Mouse (Mus musculus): ENCODE measurements at regions not wholly inside any gene's neighbourhood (a gene's known extent, or its start where the extent isn't known, plus 50 kb on each side); places are given as distances from the start of the nearest gene placed in this dataset.
A peak's percentile ranks its signal among the peaks of the same experiment; 100 is the strongest.

DNA sequence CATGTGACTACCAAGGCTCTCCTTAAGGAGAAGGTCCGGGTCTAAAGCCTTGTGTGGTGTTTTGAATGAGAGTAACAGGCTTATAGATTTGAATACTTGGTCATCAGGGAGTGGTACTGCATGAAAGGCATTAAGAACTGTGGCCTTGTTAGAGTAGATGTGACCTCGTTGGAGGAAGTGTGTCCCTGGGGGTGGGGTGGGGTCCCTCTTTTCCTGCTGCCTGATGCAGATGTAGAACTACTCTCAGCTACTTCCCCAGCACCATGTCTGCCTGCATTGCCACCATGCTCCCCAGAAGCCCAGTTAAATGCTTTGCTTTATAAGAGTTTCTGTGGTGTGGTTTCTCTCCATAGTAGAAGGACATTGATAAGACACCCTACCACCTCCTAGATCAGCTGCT lies 367.9 kb downstream of the Cbln4 start:
- DNase-seq, result no peak

DNA sequence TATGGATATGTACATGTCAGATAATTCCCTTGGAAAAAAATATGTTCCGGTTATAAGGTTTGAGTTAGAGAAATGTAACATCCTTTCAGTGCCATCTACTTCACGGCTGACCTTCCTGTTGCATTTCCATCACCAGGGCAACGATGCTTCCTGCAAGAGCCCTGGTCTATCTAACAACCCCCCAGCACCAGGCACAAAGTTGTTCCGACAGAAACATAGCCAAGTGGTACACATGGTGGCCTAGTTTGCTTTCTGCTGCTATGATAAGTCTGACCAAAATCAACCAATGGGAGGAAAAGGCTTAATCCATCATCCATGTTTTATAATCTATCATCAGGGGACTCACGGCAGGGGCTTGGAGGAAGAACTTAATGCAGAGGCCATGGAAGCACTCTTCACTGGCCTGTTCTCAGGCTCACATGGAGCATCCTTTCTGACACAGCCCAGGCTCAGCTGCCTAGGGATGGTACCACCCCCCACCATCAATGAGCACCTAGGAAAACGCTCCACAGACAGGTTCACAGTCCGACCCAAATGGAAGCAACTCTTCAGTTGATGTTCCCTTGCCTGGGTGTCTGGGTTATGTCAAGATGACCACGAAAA lies 372.2 kb downstream of the Cbln4 start:
- no peak for DNase-seq

DNA sequence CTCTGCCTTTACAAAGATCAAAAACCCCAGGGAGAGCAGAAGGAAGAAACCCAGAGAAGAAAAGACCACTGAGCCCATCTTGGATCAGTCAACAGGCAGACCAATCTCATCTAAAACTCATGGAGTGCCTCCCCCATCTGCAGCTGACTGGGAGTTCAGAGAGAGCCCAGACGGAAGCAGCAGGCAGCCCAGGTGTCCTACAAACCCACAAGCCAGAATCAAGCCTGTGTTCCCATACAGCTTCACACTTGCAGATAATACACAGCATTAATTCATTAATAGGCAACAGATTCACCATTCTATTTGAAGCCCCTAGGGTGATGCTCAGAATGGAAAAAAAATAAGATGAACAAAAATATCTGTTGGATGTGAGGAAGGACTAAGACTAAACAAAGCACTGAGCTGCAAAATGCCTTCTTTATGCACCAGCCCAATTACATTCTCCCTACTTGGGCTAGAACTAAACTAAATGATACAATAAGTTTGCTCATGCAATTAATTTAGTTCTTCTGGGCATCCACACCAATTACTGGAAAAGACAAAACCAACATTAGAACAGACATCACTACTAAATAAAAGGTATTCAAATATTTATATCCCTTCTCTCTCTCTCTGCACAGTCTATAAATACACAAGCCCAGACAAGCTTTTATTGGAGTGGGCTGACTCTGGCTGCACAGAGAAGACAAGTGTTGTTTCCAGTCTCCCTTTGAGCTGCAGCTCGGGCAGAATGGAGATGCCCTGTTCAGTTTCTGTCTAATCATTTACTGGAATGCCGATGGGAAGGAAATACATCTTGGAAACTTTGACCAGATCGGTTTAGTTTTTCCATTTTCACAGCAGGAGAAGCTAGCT lies 374.2 kb downstream of the Cbln4 start:
- no peak for DNase-seq

DNA sequence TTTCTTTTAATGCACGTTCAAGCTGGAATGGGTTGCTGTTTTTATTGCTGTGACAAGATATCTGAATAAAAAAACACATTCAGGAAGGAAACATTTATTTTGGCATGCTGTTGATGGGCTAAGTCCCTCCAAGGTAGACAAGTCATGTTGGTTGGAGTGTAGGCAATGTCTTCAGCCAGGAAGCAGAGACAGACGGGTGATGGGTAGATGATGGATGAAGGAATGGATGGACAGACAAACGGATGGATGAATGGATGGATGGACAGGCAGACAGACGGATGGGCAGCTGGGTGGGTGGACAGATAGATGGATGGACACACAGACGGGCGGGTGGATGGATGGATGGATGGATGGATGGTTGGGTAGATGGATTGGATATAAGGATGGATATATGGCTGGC lies 380.7 kb downstream of the Cbln4 start:
- no peak for DNase-seq

DNA sequence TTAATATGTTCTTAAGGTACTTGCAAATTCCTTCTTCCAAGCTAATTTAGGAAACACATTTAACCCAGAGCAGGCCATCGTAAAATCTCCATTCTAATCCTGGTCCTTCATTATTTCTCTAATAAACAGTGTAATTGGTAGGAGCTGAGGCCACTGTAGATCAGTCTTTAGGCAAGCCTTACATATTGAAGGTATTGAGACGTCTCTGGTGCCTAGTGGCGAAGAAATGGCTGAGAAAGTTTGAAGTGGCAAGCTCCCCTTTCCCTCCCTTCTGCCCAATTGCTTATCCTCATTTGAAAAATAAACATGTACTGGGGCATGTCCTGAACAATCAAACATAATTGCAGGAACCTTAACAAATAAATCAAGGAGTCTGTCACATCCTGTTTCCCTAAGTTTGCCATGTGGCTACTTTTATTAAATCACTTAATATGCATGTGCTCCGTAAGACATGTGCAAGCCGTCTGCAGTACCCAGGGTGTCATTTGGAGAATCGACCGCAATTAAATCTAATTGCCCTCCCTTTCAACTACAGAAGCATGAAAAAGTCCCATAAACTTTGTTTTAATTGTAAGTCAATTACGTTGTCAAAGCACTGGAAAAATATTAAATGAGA lies 381.3 kb downstream of the Cbln4 start:
- DNase-seq, result no peak

DNA sequence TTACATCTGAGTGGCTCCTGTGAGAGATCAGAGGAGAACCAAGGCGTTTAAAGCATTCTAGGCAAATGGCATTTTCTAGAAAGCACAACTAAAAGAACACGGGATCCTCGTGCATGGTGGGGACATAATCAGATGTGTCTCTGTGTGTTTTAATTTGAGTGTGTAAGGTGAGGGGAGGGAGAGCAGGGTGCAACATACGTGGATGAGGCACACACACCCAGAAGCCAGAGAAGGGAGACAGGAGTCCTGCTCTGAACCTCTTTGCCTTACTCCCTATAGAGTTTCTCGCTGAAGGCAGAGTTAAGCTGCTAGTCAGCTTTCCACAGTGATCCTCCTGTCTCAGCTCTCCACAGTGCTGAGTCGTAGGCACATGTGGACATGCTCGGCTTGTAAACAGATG lies 386.1 kb downstream of the Cbln4 start:
- no peak for DNase-seq

DNA sequence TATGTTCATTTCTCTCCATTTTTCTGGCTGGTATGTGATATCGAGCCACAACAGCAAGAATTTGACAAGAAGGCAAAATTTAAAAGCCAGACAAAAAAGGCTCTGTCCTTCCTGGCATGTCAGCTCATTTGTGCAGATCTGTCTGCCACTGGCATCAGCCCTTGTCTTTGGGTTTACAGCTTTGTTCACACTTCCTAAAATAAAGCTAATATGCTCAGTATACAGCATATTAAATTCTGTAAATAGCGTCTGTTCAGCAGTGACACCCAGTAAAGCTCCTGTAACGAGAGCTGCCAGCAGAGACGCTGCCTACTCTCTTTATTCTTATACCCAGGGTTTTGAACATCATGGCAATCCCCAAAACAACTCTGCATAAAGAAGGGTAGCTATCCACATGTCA lies 401.5 kb downstream of the Cbln4 start:
- no peak for DNase-seq

DNA sequence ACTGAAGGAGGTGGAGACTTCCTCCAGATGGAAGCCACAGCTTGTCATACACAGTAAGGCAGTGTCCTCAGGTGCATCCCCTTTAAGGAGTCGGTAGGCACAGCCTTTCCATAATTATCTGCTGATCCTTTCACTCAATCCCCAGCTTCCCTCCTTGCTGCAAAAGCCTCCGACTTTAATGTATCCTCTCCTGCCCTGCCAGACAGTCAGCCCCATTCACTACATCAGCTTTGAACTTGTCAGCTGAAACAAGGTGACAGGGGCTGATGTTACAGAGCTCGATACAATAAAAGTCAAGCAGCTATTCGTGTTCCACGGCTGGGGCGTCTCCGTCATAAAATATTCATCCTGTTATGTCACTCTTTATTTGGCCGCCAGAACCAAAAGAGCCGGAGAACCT lies 402.8 kb downstream of the Cbln4 start:
- no peak for DNase-seq

DNA sequence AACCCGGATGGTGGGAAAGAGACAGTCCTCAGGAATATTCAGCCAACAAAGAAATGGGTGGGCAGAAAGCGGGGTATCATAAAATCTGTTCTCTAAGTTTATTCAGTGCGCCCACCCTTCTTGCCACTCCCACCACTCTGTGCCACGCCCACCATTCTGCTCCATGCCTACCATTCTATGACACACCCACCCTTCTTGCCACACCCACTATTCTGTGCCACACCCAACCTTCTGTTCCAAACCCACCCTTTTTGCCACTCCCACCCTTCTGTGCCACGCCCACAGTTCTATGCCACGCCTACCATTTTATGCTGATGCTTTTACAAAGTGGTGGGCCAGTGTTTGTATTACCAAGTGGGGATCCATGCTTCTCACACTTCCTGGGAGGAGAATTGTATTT lies 404.3 kb downstream of the Cbln4 start:
- DNase-seq, result no peak

DNA sequence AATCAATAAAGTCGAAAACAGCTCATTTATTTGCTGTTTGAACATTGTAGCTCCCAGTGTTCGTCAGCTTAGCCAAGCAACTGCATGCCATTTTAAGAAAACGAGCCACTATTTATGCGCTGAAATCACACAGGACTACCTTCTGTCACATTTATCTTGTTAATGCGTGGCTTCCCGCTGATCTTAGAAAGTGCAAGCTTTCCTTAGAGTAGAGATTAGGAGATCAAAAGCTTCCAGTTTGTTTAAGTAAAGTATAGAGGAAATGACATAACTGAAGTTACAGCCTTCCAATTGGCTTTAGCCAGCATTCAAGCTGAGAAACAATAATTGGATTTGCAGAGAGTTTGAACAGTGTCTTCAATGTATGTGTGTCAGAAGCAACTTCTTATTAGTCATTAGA lies 406.4 kb downstream of the Cbln4 start:
- DNase-seq, result no peak

DNA sequence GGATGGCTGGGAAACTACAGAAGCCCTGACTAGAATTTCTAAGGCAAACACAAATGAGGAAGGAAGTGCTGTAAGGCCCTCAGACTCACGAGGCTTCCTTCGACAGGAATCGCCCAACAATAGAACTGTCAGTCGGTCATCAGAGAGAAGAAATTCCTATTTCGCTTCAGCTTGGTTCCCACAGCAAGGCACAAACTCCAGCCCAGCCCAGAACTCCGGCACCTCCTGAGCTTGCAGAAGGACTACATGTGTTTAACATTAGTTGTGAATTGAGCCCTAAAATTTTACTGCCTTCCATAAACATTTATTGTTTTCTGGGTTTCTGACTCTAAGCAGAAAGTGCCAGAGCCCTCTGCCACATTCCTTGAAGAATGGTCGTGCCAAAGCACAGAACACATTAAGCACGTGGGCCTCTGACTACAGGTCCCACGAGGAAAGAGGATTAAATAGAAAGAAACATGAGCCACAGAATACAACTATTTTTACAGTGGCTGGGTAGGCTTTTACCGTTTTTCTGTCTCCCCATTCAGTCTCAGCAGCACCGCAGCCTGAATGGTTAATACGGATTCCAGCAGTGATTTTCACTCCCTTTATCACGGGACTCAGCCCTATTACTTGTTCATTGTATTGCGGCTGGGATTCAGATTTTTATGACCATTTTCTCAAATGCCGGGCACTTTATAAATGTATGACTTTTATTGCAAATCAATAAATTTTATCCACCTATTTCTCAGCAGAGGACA lies 409.7 kb downstream of the Cbln4 start:
- peak; percentile 6 for DNase-seq

DNA sequence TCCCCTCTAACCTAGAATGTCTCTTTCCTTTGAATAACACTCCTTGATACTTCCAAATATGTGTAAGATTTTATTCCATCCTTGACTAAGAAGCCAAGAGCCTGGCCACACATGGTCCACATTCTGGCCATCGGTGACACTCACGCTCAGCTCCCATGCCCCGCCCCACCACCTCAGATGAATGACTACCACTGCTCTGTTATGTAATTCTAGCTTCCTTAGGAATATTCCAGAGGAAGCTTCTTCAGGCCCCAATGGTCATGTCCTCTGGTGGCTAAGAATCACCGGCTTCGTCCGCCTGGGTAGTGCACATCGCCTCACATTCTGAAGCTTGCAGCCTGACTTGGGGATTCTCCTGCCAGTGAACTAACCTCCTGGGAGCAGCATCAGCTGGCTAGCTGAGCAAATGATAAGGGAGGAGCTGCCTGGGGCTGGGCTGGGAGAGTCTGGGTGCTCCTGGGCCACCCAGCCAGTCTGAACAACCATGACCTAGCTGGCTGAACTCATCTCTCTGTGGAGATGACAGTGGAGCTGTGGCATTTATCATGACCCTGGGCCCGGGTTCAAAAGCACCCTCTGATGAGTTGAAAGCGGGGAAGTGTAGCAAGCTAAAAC lies 413.1 kb downstream of the Cbln4 start:
- DNase-seq, result peak; percentile 7

DNA sequence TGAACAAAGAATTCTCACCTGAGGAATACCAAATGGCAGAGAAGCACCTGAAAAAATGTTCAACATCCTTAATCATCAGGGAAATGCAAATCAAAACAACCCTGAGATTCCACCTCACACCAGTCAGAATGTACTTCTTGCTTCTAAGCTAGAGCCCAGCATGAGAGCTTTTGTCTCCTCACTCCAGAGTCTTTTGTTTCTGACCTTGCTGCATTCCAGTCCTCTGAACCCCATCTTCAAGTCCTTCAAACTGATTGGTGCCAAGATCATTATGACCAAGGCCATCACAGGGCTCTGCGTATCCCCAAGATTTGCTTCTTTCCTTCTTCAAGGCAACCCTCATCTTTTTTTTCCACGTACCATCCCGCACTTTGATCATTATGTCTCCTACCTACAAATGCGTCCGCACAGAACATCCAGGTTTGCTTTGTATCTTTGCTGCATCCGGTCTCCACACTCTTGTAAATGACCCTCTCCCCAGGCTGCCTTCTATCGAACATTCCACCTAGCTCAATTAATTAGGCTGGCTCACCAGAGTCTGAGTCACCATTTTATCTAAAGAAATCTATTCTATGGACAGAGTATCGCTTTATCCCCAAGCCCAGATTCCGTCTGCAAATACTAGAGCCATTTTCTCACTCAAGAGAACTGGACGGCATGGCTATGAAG lies 414.9 kb downstream of the Cbln4 start:
- DNase-seq, result no peak

DNA sequence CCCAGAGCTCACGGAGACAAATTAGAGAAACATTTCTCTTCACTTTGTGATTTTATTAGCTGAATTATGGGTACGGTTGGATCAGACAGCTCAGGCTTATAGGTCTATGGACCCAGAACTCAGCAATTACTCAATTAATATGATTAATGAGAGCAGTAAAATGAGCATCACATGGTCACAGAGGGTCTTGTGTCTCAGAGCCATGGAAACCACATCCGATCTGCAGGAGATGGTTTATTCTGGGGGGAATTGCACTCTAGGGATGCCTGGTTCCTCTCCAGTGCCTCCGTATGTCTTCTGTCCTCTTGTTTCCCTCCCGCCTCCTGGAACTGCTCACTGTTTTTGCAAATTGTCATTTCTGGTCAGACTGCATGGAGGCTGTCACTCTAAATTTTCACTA lies 422.6 kb downstream of the Cbln4 start:
- no peak for DNase-seq

DNA sequence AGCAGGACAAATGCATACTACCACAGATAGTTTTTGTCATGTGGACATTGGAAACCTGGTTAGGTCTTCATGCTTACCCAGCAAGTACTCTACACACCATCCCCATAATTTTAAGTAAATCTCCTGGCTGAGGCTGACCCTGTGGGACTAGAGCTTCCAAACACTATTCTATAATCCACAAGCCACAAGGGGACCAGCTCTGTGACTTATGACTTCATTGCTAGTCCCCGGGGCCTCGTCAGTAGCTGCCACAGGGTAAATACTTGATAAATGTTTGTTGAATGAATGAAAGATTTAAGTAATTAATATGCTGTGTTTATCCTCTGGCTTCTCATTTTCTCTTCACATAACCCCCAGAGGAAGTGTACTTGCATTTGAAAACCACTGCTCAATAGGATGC lies 423.0 kb downstream of the Cbln4 start:
- no peak for DNase-seq

DNA sequence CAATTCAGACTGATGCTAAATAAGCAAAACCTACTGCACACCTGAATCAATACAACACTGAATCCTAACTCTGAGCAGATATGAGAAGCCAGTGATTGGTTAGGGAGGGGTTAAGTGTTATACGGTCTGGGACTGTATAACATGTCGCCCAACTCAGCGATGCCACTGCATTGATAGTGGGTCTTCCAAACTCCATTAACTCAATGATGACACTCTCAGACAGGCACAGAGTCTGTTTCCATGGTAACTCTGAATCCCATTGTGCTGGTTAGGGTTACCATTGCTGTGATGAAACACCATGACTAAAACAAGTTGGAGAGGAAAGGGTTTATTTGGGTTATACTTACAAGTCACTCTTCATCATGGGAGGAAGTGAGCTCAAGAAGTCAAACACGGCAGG lies 424.5 kb downstream of the Cbln4 start:
- DNase-seq, result no peak

DNA sequence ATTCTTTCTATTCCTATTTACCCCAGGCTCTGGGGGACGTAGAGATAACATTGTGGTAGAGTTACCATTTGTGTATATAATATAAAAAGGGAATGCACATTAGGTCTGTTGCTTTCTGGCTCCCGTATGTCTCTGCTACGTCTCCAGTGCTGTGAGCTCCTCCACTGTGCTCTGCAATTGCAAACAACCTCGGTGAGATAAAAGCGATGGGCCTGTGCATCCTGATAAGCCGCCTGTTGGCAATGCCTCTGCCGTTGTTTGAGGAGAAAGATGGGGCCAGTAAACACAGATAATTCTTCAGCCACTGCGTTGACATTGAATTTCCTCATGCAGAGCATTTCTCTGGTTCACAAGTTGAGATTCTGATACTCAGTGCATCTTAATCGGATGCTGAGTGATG lies 424.9 kb downstream of the Cbln4 start:
- no peak for DNase-seq

DNA sequence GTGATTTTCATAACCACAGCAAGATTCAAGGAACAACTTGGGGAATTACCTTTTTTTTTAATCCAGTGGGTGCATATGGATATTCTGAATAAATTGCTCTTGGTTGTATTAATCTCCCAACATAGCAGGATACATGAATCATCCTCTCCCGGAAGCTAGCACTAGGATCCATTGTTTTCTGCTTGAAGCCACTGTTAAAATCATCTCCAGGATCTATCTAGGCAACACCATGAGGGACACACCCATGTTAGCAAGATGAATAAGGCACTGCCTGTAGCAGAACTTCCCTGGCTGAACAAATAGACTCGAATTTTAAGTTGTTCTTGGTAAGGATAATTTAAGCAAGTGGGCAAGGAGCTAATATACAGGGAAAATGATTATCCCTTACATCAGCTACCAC lies 427.8 kb downstream of the Cbln4 start:
- no peak for DNase-seq

DNA sequence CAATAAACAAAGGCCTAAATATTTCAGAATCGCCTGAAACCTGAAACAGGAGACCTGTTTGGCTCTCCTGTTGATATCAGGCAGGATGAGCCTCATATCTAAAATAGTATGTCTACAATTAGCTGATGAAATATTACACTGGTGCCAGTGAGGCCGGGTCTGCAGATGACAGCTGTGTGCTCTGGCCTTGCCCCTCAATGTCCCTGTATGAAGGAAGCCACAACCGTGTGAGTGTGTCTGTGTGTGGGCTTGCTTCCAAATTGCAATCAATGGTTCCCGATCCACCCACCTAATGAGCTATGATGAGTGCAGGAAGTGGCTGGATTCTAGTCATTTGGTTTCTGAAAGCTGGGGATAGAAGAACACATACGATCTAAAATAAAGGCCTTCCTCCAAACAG lies 438.2 kb downstream of the Cbln4 start:
- DNase-seq, result no peak

DNA sequence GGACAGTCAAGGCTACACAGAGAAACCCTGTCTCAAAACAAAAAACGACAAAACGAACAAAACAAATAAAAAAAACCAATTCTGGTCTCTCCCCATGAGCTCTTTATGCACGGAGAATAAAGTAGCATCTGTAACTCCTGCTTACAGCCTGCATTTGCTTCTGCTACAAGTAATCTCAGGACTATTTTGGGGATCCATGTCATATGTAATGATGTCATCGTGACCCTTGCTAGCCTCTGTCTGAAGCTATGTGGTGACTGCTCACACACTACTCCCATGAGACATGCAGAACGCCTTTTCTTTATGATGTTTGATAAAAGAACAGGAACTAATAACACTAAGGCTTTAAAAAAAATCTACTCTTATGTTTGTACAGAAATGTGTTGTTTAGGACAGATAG lies 448.0 kb downstream of the Cbln4 start:
- no peak for DNase-seq

DNA sequence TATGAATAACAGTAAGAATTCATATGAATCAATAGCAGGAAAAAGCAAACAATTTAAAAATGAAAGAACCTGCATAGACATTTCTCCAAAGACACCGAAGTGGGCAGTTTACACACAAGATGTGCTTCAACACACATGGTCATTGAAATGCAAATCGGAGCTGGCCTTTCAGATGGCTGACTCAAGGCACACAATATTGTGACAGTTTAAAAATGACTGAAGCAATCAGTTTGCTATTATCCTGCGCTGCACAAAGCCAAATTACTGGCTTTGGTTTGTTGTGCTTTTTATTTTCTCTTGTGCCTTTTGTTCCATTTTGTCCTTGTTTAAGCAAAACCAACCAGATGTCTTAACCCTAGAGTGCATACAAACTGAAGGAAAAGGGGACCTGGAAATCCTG lies 449.4 kb downstream of the Cbln4 start:
- no peak for DNase-seq

DNA sequence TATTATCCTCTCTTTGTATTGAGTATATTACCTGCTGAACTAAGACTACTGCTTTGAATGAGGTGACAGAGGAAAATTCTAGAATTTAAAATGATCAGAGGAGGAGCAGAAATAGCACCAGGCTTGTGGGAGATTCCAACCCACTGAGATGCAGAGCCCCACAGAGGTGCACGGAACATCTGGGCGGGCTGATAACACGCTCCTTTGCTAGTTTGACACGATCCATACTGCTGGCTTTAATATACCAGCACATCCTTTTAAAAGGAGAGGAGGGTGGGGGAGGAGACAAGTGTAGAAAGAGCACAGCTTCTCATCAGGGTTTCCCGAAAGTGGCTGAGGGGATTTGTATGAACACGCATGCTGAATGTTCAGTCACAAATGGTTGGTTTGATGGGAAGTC lies 451.0 kb downstream of the Cbln4 start:
- no peak for DNase-seq
